Mouse (Mus musculus): ENCODE measurements at regions not wholly inside any gene's neighbourhood (a gene's known extent, or its start where the extent isn't known, plus 50 kb on each side); places are given as distances from the start of the nearest gene placed in this dataset.

- no peak for DNase-seq (ENCODE audit: low spot score)
Observed at GRCm38 (mm10) chr9:122568691-122569441, 178.3 kb upstream of the Topaz1 start.

- DNase-seq (ENCODE audit: low spot score): no peak
Observed at GRCm38 (mm10) chr9:122569511-122570455, 177.4 kb upstream of the Topaz1 start.

- DNase-seq (ENCODE audit: low spot score): no peak
Observed at GRCm38 (mm10) chr9:122571001-122571400, 176.1 kb upstream of the Topaz1 start.

GRCm38 (mm10) chr9:122571402-122572059 lies 175.6 kb upstream of the Topaz1 start:
- DNase-seq (ENCODE audit: low spot score): no peak

- no peak for DNase-seq (ENCODE audit: low spot score)
Observed at GRCm38 (mm10) chr9:122572060-122572835, 174.9 kb upstream of the Topaz1 start.

- DNase-seq (ENCODE audit: low spot score): no peak
Observed at GRCm38 (mm10) chr9:122572836-122573267, 174.3 kb upstream of the Topaz1 start.

- no peak for DNase-seq (ENCODE audit: low spot score)
Observed at GRCm38 (mm10) chr9:122585228-122585627, 161.9 kb upstream of the Topaz1 start.

GRCm38 (mm10) chr9:122586421-122586820 lies 160.7 kb upstream of the Topaz1 start:
- DNase-seq (ENCODE audit: low spot score): no peak

- DNase-seq (ENCODE audit: low spot score): no peak
Observed at GRCm38 (mm10) chr9:122586986-122587385, 160.2 kb upstream of the Topaz1 start.

- DNase-seq (ENCODE audit: low spot score): no peak
Observed at GRCm38 (mm10) chr9:122588246-122588645, 158.9 kb upstream of the Topaz1 start.

GRCm38 (mm10) chr9:122592820-122593615 lies 154.1 kb upstream of the Topaz1 start:
- DNase-seq (ENCODE audit: low spot score): no peak

- DNase-seq (ENCODE audit: low spot score): no peak
Observed at GRCm38 (mm10) chr9:122595120-122595943, 151.8 kb upstream of the Topaz1 start.

GRCm38 (mm10) chr9:122603106-122603505 lies 144.0 kb upstream of the Topaz1 start:
- DNase-seq (ENCODE audit: low spot score): no peak

GRCm38 (mm10) chr9:122609616-122610015 lies 137.5 kb upstream of the Topaz1 start:
- DNase-seq (ENCODE audit: low spot score): no peak

GRCm38 (mm10) chr9:122610918-122611317 lies 136.2 kb upstream of the Topaz1 start:
- no peak for DNase-seq (ENCODE audit: low spot score)

- DNase-seq (ENCODE audit: low spot score): no peak
Observed at GRCm38 (mm10) chr9:122614579-122615252, 132.4 kb upstream of the Topaz1 start.

- DNase-seq (ENCODE audit: low spot score): no peak
Observed at GRCm38 (mm10) chr9:122615351-122615750, 131.8 kb upstream of the Topaz1 start.

- no peak for DNase-seq (ENCODE audit: low spot score)
Observed at GRCm38 (mm10) chr9:122617793-122618192, 129.4 kb upstream of the Topaz1 start.

- DNase-seq (ENCODE audit: low spot score): no peak
Observed at GRCm38 (mm10) chr9:122625081-122625480, 122.1 kb upstream of the Topaz1 start.

Data from T-cell, adult 2 months (primary cell).